ENCODE assay signal across 23 mouse cellular contexts in genomic region chr5:36667165-36667564, GRCm38 (mm10). TPM values are rescaled to one million over a fixed set of nuclear protein-coding genes. Genes with fewer than 3 reads are reported as not detected.
A peak's percentile ranks its signal among the peaks of the same experiment; 100 is the strongest.
DNase-seq lines count a peak whose midpoint lies in the region; ATAC-seq lines count a peak whose summit lies in the region.
"Had no signal": no experiment of that assay in that cellular context is flagged by ENCODE, and none has a peak within 500 bp of the region (broad histone marks: within the 10 kb centered on the region; RNA-seq: fewer than 3 reads in every experiment).

No protein-coding gene starts in this region.

- no peaks in the 10 kb centered on the region for H3K4me1 ChIP-seq in intestine, embryonic 14.5 days (replicated peaks; ENCODE audit: control insufficient read depth, insufficient read depth, low read length)
- H3K4me1 ChIP-seq in intestine, embryonic 16.5 days (ENCODE audit: control insufficient read depth, insufficient read depth, low read length) = no peaks in the 10 kb centered on the region
- H3K4me1 ChIP-seq: embryonic facial prominence, embryonic 10.5 days; embryonic facial prominence, embryonic 12.5 days; forebrain, embryonic 13.5 days had no signal

- 76% methylated on average over 5 of the region's 5 CpGs for WGBS in intestine, embryonic 14.5 days
- 69% methylated on average over 5 of the region's 5 CpGs for WGBS in intestine, embryonic 16.5 days

- H3K36me3 ChIP-seq in intestine, embryonic 14.5 days (ENCODE audit: control insufficient read depth, insufficient read depth, low read length) = peaks cover 35% of the 10 kb centered on the region
- no peaks in the 10 kb centered on the region; the same call in 1 of the 2 replicates for H3K36me3 ChIP-seq in intestine, embryonic 16.5 days (ENCODE audit: control insufficient read depth, insufficient read depth, low read length)

- peak; percentile 36; the same call in 1 of the 2 replicates for ATAC-seq in intestine, embryonic 14.5 days (replicated peaks; ENCODE audit: low FRiP score, low TSS enrichment, low read depth)
- peak; percentile 82 for ATAC-seq in intestine, embryonic 16.5 days
- ATAC-seq: CD4-positive, CD25-positive, alpha-beta regulatory T cell, adult 4 months; forebrain, embryonic 13.5 days; forebrain, embryonic 15.5 days; forebrain, postnatal 0 days had no signal

- H3K27me3 ChIP-seq in intestine, embryonic 14.5 days (replicated peaks; ENCODE audit: control insufficient read depth, insufficient read depth, low read length) = no peaks in the 10 kb centered on the region
- no peaks in the 10 kb centered on the region for H3K27me3 ChIP-seq in intestine, embryonic 16.5 days (replicated peaks; ENCODE audit: control insufficient read depth, insufficient read depth, low read length)
- H3K27me3 ChIP-seq: CH12.LX; embryonic facial prominence, embryonic 12.5 days; forebrain, embryonic 13.5 days; forebrain, embryonic 15.5 days had no signal

- H3K9me3 ChIP-seq in intestine, embryonic 14.5 days (ENCODE audit: control insufficient read depth, low read length) = no peaks in the 10 kb centered on the region
- no peaks in the 10 kb centered on the region for H3K9me3 ChIP-seq in intestine, embryonic 16.5 days (ENCODE audit: control insufficient read depth, low read length)
- H3K9me3 ChIP-seq: embryonic facial prominence, embryonic 10.5 days; embryonic facial prominence, embryonic 12.5 days; forebrain, embryonic 13.5 days; forebrain, embryonic 15.5 days; G1E had no signal

- no peak overlapping the region for H3K4me2 ChIP-seq in intestine, embryonic 14.5 days (ENCODE audit: low read length)
- no peak overlapping the region for H3K4me2 ChIP-seq in intestine, embryonic 16.5 days (ENCODE audit: low read depth, low read length)
- H3K4me2 ChIP-seq: embryonic facial prominence, embryonic 12.5 days; forebrain, embryonic 13.5 days; forebrain, embryonic 15.5 days had no signal

- DNase-seq in heart, adult 11 months = peak; percentile 23
- no peak for DNase-seq in heart, adult 18-20 months
- DNase-seq in intestine, embryonic 14.5 days (ENCODE audit: low spot score) = no peak
- no peak for DNase-seq in B cell, adult 2 months
- no peak for DNase-seq in left cerebral cortex, adult 8-10 months (ENCODE audit: low spot score in 2 of 2)
- no peak for DNase-seq in ovary, postnatal 10 days (ENCODE audit: low spot score)
- DNase-seq: adrenal gland, adult 8-10 months; adrenal gland, postnatal 14 days; adrenal gland, postnatal 36 days; cerebellum, adult 11-12 months; cerebellum, adult 2 months; cerebellum, adult 9-10 months; cerebellum, postnatal 10 days; cerebellum, postnatal 25 days; forebrain, postnatal 0 days had no signal

- no peak overlapping the region for H3K4me3 ChIP-seq in intestine, embryonic 14.5 days (ENCODE audit: low read depth, low read length)
- no peak overlapping the region for H3K4me3 ChIP-seq in intestine, embryonic 16.5 days (ENCODE audit: low read length)
- H3K4me3 ChIP-seq: embryonic facial prominence, embryonic 10.5 days; embryonic facial prominence, embryonic 12.5 days; forebrain, embryonic 13.5 days; forebrain, embryonic 15.5 days had no signal

- no peak overlapping the region for H3K27ac ChIP-seq in intestine, embryonic 14.5 days (ENCODE audit: low read depth)
- H3K27ac ChIP-seq in intestine, embryonic 16.5 days (ENCODE audit: low read length) = no peak overlapping the region
- H3K27ac ChIP-seq: embryonic facial prominence, embryonic 10.5 days; embryonic facial prominence, embryonic 12.5 days; forebrain, embryonic 13.5 days; forebrain, embryonic 15.5 days had no signal

- H3K9ac ChIP-seq in intestine, embryonic 14.5 days (ENCODE audit: low read length) = no peak overlapping the region
- no peak overlapping the region for H3K9ac ChIP-seq in intestine, embryonic 16.5 days (ENCODE audit: low read depth, low read length)
- H3K9ac ChIP-seq: embryonic facial prominence, embryonic 12.5 days; forebrain, embryonic 13.5 days; forebrain, embryonic 15.5 days; forebrain, postnatal 0 days had no signal

RNA-seq across cellular contexts. Expression of gene D5Ertd579e, which starts 28.7 kb away (rescaled TPM):
- 10 to 100 TPM; 85.9 to 89.3 TPM for total RNA-seq in heart, adult 18-20 months (2021)
- polyA plus RNA-seq in intestine, embryonic 14.5 days (2014; fragmentation: Nextera tagmentation; extraction: Ambion mirVana) = 25.8 and 28.3 TPM in 2 replicates
- polyA plus RNA-seq in intestine, embryonic 16.5 days (2015; fragmentation: Nextera tagmentation; extraction: Ambion mirVana) = 14.0 and 14.2 TPM in 2 replicates
- total RNA-seq in left cerebral cortex, adult 8-10 months (2022) = 100 to 1,000 TPM in 2 of 4 experiments, 10 to 100 TPM in 2; 91.1 to 114 (median 96.7) TPM
